Mouse (Mus musculus): Measurements from ENCODE around the gene Nudt12.

The Nudt12 gene

DNA sequence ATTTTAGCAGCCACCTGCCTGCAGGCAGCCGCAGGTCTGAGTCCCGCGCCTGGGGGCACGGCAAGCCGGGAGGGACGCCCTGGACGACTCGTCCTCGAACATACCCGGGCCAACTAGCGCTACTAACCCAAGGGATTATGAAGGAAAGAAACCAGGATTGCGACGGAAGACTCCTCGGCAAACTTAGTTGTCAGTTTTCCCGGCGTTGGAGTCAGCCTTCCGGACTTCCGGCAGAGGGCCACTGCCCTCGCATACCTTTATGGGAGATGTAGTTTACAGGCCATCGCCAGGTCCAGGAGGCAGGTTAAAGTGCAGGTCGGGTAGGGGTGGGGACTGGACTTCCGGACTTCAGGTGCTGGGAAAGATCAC, at the start of gene Nudt12:
TSS of gene Nudt12 (minus strand) at position 282 of the 369 bp plus-strand sequence.
- no peak for TF ChIP-seq GATA4 (IDR thresholded peaks at IDR 0.05; ENCODE audit: insufficient replicate concordance, low read length)

DNA sequence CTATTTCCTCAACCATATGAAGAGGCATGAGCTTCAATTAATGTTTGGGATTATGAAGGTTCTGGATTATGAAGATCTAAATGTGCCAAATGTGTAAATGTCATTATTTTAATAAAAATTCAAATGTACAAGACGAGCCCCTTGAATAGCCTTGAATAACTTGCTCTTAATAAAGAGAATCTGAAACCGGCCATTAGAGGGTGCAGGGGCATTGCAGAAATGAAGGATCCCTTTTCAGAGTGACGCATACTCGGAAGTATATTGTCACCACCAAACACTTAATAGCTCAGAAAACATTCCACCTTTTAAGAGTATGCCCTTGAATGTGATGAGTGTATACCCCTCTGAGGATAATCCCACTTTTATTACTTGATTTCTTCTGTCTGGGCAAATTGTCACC, 40.1 kb upstream of the Nudt12 start:
- TF ChIP-seq GATA4 (IDR thresholded peaks at IDR 0.05; ENCODE audit: insufficient replicate concordance, low read length), result no peak

DNA sequence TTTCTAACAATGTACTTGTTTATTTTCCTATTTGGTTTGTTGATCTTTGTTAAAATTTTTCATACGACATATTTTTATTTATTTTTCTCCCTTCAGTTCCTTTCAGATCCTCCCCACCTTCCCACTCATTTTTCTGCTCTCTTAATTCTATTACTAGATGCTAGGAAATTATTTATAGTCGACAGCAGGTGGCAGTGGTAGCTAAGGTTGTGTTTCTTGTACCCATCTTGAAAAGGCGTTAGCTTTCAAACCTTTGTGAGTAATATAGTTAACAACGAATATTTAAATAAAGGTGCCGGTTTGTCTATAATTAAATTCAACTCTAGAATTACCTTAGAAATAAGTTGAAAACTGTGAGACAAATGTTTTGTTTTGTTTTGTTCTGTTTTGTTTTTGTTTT, 26.6 kb upstream of the Nudt12 start:
- TF ChIP-seq GATA4 (IDR thresholded peaks at IDR 0.05; ENCODE audit: insufficient replicate concordance, low read length), result no peak

DNA sequence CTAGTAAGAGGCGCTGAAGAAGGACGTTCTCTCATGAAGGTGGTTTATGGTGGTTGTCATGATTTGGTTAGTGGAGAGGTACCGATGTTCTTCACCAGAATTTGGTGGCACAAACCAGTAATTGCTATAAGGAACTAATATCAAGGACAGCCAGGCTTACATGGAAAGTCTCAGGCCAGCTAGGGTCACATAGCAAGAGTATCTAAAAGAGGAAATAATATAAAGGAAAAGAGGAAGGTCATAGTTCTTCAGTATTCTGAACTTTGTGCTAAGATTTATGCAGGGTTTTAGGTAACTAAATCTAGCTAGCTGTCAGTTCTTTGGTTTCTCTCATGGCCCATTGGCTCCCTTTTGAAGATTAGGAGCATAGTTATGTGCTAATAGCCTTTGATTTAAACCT, 20.3 kb upstream of the Nudt12 start:
- TF ChIP-seq GATA4 (IDR thresholded peaks at IDR 0.05; ENCODE audit: insufficient replicate concordance, low read length), result no peak

DNA sequence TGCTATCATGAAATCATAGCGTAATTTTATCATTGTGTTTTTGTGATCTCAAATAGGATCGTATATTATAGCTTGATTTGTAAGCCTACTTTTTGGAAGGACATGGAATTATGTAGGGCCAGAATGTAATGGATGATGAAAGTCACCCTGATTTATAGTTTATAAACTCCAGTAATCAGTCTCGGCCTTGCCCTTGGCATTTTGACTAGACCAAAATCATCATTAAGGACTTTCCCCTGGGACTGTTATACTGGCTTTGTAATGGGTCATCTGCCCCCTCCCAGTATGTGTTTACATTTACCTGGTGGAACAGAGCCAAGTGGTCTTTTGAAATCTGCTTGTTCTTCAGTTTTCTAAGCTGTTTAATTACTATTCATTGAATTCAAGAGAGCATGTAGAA, 13.2 kb upstream of the Nudt12 start:
- no peak for TF ChIP-seq GATA4 (IDR thresholded peaks at IDR 0.05; ENCODE audit: insufficient replicate concordance, low read length)

DNA sequence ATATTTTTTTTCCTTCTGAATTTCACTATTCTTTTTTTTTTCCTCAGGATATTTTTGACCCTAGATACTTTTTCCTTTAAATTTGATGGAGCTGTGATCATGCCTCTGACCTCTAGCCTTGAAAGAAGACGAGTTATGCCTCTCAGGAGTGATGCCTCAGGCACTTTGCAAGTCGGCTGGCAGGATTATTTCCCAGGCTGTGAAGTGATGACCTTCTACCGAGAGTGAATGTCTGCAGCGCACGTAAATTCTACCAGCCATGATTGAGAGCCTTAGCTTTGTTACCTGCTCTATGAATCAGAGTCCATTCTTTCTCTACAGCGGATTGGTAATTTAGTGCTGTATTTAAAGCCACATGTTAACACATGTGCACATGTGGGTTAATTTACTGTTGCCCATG, 11.3 kb upstream of the Nudt12 start:
- TF ChIP-seq GATA4 (IDR thresholded peaks at IDR 0.05; ENCODE audit: insufficient replicate concordance, low read length), result no peak

DNA sequence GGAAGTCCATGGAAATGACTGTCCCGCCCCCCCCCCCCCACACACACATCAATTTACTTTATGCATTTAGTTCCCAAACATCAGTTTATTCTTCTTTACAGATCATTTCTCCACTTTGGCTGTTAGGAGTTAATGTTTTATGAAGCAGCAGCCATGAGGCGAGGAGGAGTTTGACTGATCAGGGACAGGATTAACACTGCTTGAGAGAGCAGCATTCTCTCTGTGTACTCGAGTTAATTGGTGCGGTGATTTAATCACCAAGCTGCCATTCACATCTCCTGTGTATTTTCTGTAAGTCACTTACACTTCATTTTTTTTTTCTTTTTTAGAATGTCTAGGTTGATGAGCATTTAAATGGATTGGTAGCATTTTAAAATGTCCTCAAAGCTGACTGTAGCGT, 10.8 kb upstream of the Nudt12 start:
- no peak for TF ChIP-seq GATA4 (IDR thresholded peaks at IDR 0.05; ENCODE audit: insufficient replicate concordance, low read length)

DNA sequence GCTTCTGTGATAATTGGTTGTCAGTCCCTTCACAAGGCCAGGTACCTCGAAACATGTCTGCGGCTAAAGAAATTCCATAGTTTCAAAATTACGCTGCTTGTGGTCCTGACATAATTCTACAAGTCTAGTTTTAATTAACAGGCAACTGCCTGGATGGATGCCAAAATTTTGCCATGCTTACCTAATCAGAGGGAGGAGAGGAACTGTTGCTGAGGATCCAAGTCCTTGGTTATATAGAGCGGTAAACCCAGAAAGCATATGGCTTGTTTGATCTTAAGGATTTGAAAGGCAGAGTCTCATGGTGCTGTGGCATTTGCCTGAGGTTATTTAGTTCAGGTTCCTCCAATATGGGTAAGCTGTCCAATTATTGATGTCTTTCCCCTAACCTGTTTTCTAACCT, 5.5 kb upstream of the Nudt12 start:
- TF ChIP-seq GATA4 (IDR thresholded peaks at IDR 0.05; ENCODE audit: insufficient replicate concordance, low read length), result no peak

DNA sequence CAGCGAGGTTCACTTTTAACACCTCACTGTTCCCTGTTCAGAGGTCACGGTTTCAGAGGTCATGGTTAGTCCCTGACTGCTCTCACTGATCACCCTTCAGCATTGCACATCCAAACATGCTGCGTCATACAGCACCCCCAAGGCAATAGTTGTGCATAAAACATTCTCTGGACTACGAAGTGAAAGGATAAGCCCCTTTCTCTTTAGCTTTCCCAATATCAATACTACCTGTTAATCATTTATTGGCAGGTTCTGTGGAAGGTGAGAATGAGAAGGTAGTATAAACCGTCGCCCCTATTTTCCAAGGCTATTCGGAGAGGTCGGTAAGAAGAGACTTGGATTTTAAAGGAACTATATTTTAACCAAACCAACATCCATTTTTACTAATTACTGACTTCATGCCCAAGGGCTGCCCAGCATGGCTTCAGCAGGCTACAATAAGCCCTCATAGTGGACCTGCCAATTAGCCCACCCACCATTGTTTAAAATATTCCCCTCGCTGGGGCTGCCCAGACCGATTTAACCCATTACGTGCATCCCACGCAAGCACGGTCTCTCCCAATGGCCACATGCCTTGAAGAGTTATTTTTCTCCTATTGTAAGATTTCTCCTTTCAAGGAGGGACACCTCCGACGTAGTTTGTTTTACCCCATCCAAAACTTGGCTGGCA, 616 bp downstream of the Nudt12 start:
- no peak for TF ChIP-seq GATA4 (IDR thresholded peaks at IDR 0.05; ENCODE audit: insufficient replicate concordance, low read length)

DNA sequence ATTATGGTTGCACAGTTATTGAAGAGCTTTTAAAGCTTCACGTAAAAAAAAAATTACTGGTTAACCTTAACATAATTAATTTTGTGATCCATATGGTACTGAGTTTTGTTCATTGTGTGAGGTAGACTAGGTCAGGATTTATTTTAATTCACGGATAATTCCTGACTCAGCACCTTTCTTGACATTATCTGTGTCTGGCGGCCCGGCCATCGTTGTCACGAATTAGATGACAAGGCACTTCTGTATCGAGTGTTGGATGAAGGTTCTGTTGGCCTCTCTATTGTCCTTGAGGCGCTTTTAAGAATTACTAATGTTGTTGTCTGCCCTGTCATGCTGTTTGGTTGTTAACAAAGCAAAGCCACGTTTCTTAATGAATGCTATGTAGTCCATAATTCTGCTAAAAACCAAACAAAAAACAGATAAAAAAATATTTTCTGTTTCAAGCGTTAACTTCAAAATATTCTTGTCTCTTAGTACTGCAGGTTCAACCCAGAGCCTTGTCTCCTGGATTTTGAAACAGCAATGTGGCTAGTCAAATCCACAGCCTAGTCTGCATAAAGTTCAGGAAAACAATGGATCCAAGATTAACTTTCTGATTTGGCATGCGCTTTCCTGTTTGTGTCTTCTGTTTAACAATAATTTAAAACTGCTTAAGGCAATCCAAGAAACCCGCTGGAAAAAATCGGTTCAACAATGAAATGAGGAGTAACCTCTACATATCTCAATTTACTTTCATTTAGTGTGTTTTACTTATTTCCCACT, 1.4 kb downstream of the Nudt12 start:
- no peak for TF ChIP-seq GATA4 (IDR thresholded peaks at IDR 0.05; ENCODE audit: insufficient replicate concordance, low read length)

DNA sequence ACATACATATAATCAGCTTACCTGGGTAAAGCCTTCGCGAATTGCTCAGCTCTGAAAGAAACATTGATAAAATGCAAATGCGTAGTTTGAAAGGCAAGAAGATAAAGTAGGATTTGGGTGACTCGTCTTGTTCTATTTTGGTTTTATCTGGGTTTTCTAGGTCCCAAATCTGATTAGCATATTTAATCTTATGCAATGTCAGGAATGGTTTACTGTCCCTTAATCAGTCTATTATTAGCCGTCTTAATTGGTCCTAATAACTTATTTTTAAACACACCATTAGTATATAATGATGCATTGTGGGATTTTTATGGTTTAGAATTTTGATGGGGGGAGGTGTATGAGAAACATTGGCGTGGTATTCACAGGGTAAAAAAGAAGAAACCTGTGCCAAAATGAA, 21.9 kb downstream of the Nudt12 start, which contains the start of gene Pdzph1:
TSS of gene Pdzph1 (minus strand) at position 101 of the 400 bp plus-strand sequence.
- no peak for TF ChIP-seq GATA4 (IDR thresholded peaks at IDR 0.05; ENCODE audit: insufficient replicate concordance, low read length)

DNA sequence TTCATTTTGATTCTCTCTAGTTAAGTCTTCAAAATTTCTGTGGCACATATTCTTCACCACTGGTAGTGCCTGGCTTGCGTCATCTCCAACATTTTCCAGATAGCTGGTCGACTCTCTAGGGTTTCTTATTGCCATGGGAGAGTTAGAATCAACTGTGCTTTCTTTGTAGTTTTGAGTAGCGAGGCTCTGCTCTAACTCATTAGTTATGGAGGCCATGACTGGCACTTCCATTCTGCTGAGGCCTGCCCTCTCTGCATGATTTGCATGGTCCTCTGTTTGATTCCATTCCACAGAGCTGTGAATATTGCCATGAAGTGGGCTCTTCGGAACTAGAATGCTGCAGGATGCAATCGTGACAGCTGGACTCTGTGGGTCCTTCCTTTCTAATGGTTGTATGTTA, 39.9 kb downstream of the Nudt12 start:
- no peak for TF ChIP-seq GATA4 (IDR thresholded peaks at IDR 0.05; ENCODE audit: insufficient replicate concordance, low read length)

DNA sequence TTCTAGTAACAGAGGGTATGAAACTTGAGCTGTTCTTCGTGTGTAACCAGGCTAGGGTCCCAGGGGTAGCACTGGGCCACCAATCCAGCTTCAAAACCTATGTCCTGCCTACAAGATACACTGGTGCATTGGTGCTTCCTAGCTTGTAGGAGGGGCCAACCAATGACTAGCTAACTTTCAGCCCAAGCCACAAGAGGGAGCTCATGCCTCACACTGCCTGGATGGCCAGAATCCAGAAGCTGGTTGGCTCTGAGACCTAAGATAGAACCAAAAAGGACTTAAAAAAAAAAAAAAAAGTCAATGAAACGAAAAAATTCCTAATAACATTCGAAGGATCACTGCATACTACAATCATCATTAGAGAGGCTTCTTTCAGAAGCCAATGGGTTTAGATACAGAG, 53.3 kb downstream of the Nudt12 start:
- TF ChIP-seq GATA4 (IDR thresholded peaks at IDR 0.05; ENCODE audit: insufficient replicate concordance, low read length), result no peak

DNA sequence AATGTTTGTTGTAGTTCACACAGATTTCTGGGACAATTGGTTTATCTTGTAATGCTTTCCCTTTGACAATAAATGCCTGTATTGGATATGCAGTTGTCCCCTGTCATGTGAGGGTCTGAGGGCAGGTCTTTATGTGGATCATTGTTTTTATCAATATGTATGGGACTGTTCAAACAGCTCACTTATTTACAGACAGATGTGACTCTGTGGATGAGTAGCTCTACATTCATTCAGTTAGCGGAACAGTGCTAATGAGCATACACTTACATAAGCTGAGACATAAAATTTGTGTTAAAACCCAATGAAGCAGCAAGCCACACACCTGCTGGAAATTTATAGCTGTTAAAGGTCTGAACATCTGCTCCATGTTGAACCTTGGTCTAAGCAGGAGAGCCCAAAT, 56.1 kb downstream of the Nudt12 start:
- no peak for TF ChIP-seq GATA4 (IDR thresholded peaks at IDR 0.05; ENCODE audit: insufficient replicate concordance, low read length)
